Mouse (Mus musculus) layer of hippocampus, adult 18-20 months (tissue): ENCODE measurements around the gene Svs5. TPM values are rescaled to one million over a fixed set of nuclear protein-coding genes. Genes with fewer than 3 reads are reported as not detected.
"Not testable (repeated sequence)": the region's sequence is repeated elsewhere in the genome, so short reads cannot be mapped to it uniquely, and the experiment has no call there.

Experiments used
- DNase-seq, 2 experiments: peaks; one replicate each; pipeline ENCODE4 v3.0.0; 2022; ENCODE audit warnings: low spot score in 2 of 2
- long read RNA-seq: library from polyadenylated mRNA; stranded (forward); transcript quantifications from one replicate; pipeline ENCODE4 v2.0.0, GENCODE M21; 2021
- total RNA-seq, 2 experiments: library from RNA; stranded (reverse); gene quantifications; 2 replicates each; pipeline ENCODE4 v1.2.3; 2021

The Svs5 gene
- total RNA-seq: not detected
- long read RNA-seq: 0 reads

GRCm38 (mm10) chr2:164332440-164332839, at the start of gene Svs5:
Gene Svs5 (plus strand): TSS chr2:164332740.
- not testable (repeated sequence) for DNase-seq

- not testable (repeated sequence) for DNase-seq
These were observed 43.6 kb upstream of the Svs5 start, which contains the start of gene Svs3a for GRCm38 (mm10) chr2:164288968-164289367. Gene Svs3a (plus strand): TSS chr2:164289268.

- no peak for DNase-seq
These were observed 19.9 kb upstream of the Svs5 start for GRCm38 (mm10) chr2:164312599-164312998.

- not testable (repeated sequence) for DNase-seq
These were observed 17.1 kb upstream of the Svs5 start for GRCm38 (mm10) chr2:164315460-164315859.

GRCm38 (mm10) chr2:164316451-164316850, 16.1 kb upstream of the Svs5 start, which contains the start of gene Svs6:
Gene Svs6 (plus strand): TSS chr2:164316751.
- not testable (repeated sequence) for DNase-seq

DNA sequence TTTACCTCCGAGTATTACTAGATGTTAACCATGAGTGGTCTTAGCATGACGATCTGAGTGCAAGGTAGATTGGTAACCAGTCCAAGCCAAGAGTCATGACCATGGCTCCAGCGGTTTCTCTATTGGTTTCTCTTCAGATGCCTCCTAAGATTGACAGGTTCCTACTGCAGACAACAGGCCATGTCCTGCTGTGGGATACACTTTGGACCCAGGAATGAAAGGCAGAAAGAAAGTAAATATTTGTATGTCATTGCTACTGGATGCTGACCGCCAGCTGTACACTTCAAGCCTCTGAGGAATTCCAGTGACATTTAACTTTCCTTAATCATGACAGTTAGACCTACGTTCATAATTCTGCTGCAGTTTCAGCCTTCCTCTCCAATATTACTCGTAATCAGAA, 11.6 kb upstream of the Svs5 start:
- no peak for DNase-seq

GRCm38 (mm10) chr2:164343732-164344131, 11.2 kb downstream of the Svs5 start:
- DNase-seq: not testable (repeated sequence)

DNA sequence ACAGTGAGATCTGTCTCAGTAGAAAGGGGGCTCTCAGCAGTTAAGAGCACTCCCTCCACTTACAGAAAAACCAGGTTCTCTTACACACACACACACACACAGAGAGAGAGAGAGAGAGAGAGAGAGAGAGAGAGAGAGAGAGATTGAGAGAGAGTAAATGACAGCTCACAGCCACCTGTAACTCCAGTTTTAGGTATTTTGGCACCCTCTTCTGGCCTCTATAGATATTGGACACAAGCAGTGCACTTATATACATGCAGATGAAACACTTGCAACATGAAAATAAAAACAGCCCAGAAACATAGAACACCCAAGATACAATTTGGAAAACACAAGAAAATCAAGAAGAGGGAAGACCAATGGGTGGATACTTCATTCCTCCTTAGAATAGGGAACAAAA, 15.2 kb downstream of the Svs5 start:
- not testable (repeated sequence) for DNase-seq

DNA sequence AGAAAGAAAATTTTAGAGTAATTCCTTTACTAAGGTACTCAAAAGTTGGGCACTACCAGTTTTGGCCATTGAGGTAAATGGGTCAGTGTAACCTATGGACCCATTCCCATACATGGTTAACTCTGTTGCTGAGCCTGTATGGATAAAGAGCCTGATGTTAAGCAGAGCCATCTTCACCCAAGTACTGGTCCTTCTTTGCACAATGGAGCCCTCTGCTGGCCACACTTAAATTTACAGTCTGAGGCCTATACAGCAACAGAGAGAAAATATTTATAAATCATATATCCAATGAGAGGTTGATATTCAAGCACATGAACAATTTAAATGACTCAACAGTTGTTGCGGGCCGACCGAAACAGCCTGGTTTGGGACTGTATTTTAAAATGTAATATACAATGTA, 16.4 kb downstream of the Svs5 start:
- DNase-seq: peak in 1 of 2 experiments; percentile 19

- DNase-seq: no peak
These were observed 20.2 kb downstream of the Svs5 start for GRCm38 (mm10) chr2:164352697-164353096.

DNA sequence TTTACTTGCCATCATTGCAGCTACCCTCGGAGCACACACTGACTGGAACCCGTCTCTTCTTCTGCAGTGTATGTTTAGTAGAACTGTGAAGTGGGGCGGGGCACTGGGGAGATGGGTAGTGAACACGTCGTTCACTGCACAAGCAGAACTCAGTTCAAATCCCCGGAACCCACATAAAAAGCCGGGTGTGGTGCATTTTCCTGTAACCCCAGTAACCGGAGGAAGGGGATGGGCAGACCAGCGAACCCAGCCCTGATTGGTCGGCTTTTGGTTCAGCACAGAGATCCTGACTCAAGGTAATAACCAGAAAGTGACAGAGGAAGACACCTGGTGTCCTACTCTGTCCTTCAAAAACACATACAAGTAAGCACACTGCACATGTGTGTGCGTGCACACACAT, 20.8 kb downstream of the Svs5 start:
- DNase-seq: no peak

DNA sequence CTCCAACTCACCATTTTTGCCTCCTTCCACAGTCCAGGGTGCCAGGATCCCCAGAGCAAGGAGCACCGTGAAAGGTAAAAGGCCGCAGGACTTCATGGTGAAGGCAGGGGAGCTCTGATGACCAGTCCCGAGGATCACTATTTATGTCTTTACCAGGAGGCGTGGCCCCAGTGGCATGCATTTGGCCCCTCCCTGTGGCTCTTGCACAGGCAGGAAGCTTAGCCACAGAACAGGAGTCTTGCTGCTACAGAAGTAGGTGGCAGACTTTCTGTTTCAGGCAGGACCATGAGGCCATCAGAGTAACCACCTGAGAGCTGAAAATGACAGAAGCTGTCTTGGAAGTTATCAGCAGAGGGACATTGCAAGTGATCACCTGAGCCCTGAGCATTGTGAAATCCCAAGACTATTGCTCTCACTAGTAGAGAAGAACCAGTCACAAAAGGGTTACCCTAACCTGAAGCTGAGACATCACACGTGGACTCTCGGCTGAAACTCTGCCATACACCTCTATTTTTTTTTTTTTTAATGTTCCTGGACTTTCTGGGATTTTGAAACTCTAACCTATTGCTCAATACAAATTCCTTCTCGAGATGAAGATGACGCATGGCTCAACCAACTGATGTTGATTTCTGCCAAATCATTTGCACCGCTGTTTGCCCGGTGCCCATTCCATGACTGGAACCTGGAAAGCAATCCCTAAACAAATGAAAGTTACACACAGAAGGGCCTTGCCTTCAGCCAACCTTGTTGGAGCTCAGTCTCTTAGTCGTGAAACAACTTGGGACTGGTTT, 23.8 kb downstream of the Svs5 start:
- no peak for DNase-seq

DNA sequence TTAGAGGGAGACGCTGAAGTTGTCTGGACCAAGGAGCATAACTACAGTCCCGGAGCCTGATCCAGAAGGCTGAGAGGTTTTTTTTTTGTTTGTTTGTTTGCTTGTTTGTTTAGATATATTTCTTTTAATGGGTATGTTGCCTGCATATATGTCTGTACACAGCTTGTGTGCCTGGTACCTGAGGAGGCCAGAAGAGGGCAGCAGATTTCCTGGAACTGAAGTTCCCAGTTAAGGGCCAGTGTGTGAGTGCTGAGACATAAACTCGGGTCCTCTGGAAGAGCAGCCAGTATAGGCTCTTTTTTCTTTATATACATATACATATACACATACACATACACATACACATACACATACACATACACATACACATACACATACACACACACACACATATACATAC, 25.8 kb downstream of the Svs5 start:
- DNase-seq: no peak

DNA sequence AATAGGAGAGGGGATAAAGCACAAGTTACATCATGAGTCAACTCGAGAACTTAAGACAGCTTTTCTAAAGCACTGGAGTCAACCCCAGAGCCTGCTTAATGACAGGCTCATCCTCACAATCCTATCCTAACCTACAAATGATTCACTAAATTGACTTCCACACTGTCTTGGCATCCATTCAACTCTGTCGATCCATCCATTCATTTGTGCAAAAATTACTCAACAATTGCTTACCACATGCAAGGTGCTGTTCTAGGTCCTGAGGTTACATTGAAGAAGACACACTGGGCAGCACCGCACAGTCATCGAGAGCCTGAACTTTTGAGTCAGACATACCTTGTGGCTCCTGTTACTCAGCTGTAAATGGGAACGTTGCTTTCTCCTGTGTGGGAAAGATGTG, 26.5 kb downstream of the Svs5 start:
- no peak for DNase-seq

- DNase-seq: no peak
These were observed 27.1 kb downstream of the Svs5 start for GRCm38 (mm10) chr2:164359668-164360067.

- no peak for DNase-seq
These were observed 28.6 kb downstream of the Svs5 start for GRCm38 (mm10) chr2:164360974-164361657.

DNA sequence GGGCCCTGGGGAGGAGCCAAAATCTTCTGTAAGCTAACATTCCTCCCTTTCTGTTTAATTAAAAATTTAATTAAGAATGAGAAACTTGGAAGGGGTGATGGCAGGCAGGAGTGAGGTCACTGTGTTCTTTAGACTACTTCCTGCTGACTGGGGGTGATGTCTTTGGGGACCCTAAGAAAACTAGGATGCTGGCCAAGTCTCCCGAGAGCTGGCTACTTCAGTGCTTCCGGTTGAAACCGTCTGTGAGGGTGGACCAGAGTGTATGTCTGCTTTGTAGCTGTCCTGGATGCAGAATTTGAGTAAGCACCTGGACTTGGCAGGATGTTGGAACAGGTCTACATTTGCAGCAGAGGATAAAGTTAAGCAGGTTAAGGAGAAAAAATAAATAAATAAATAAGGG, 34.4 kb downstream of the Svs5 start:
- DNase-seq: no peak

- DNase-seq: no peak
These were observed 36.1 kb downstream of the Svs5 start for GRCm38 (mm10) chr2:164368620-164369105.

- no peak for DNase-seq
These were observed 38.8 kb downstream of the Svs5 start for GRCm38 (mm10) chr2:164371371-164371770.

- DNase-seq: no peak
These were observed 40.0 kb downstream of the Svs5 start for GRCm38 (mm10) chr2:164372408-164373053.

DNA sequence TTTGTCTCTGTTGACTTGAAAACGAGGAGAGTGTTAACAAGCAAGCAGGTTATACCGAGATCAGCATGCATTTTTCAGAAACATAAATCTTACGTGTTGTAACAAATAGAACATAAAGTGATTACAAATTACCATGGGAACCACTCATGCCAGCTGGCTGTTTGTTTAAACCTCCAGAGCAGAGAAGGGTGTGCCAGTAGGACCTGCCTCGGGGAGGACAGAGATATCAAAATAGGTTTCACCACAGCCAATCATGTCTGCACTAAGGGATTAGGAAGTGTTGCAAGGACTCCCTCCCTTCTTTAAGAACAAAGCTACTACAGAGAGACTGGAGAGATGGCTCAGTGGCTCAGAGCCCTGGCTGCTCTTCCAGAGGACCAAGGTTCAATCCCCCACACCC, 40.6 kb downstream of the Svs5 start:
- DNase-seq: peak in 1 of 2 experiments; percentile 57
